ENCODE assay signal across 17 mouse cellular contexts in genomic region chr6:98307647-98308046, GRCm38 (mm10). TPM values are rescaled to one million over a fixed set of nuclear protein-coding genes. Genes with fewer than 3 reads are reported as not detected.
DNase-seq lines count a peak whose midpoint lies in the region; ATAC-seq lines count a peak whose summit lies in the region.
"Had no signal": no experiment of that assay in that cellular context is flagged by ENCODE, and none has a peak within 500 bp of the region (broad histone marks: within the 10 kb centered on the region; RNA-seq: fewer than 3 reads in every experiment).

No protein-coding gene starts in this region.

- no peak overlapping the region for H3K4me2 ChIP-seq in forebrain, embryonic 15.5 days (replicated peaks)
- H3K4me2 ChIP-seq: liver, embryonic 11.5 days; neural tube, embryonic 15.5 days had no signal

- DNase-seq in cerebellum, postnatal 10 days: peak; percentile 26 to 27
- no peak for DNase-seq in cerebellum, adult 8-10 months
- peak; percentile 46 for DNase-seq in testis, postnatal 10 days (ENCODE audit: low spot score)
- DNase-seq in testis, postnatal 14 days (ENCODE audit: low spot score): no peak
- DNase-seq in heart, postnatal 25 days (ENCODE audit: low spot score): peak; percentile 13
- peak; percentile 31 to 74 for DNase-seq in urinary bladder, postnatal 36 days (ENCODE audit: low spot score in 2 of 2)
- no peak for DNase-seq in left cerebral cortex, postnatal 4 days
- DNase-seq: kidney, postnatal 10 days; right cerebral cortex, postnatal 4 days had no signal

- ATAC-seq in forebrain, embryonic 15.5 days (replicated peaks): no peak
- ATAC-seq: activated CD4-positive, CD25-positive, alpha-beta regulatory T cell, adult 4 months had no signal

- no peak overlapping the region for H3K9ac ChIP-seq in forebrain, embryonic 15.5 days (replicated peaks)
- H3K9ac ChIP-seq: neural tube, embryonic 15.5 days had no signal

- no peaks in the 10 kb centered on the region for H3K4me1 ChIP-seq in forebrain, embryonic 15.5 days
- H3K4me1 ChIP-seq: neural tube, embryonic 15.5 days had no signal

- 53% methylated on average over 3 of the region's 3 CpGs for WGBS in forebrain, embryonic 15.5 days

- no peak overlapping the region for H3K4me3 ChIP-seq in forebrain, embryonic 15.5 days
- H3K4me3 ChIP-seq: neural tube, embryonic 15.5 days had no signal

- no peaks in the 10 kb centered on the region for H3K36me3 ChIP-seq in forebrain, embryonic 15.5 days
- H3K36me3 ChIP-seq: G1E; neural tube, embryonic 15.5 days had no signal

- no peaks in the 10 kb centered on the region for H3K27me3 ChIP-seq in forebrain, embryonic 15.5 days
- H3K27me3 ChIP-seq: neural tube, embryonic 15.5 days had no signal

- no peak overlapping the region for H3K27ac ChIP-seq in forebrain, embryonic 15.5 days (replicated peaks)
- H3K27ac ChIP-seq: neural tube, embryonic 15.5 days had no signal

- intact Hi-C loops in heart, postnatal 25 days (cut with DNase I): no loop called here
- intact Hi-C loops in left cerebral cortex, postnatal 4 days (cut with DNase I): no loop called here

- H3K9me3 ChIP-seq in forebrain, embryonic 15.5 days: no peaks in the 10 kb centered on the region
- H3K9me3 ChIP-seq: neural tube, embryonic 15.5 days had no signal

RNA-seq across cellular contexts. Expression of gene Gm765, which starts 34.9 kb away (rescaled TPM):
- total RNA-seq in heart, postnatal 25 days (2021): not detected
- polyA plus RNA-seq in forebrain, embryonic 15.5 days (2015; fragmentation: Nextera tagmentation; extraction: Ambion mirVana): not detected in 2 replicates
- total RNA-seq in left cerebral cortex, postnatal 4 days (2021): under 1 TPM in 1 of 2 experiments, not detected in 1; 0.12 TPM
- total RNA-seq: common myeloid progenitor, adult 5-6 weeks; megakaryocyte, adult 5-6 weeks had no signal
- polyA plus RNA-seq: G1E; heart, embryonic 14.5 days; liver, embryonic 11.5 days had no signal

Comparison
In these comparisons a context has a peak if more than half of its experiments do, and no peak if none do; other contexts are left out.
1. DNase-seq: peak in cerebellum, postnatal 10 days (2 of 2), testis, postnatal 10 days (single experiment), heart, postnatal 25 days (single experiment) and urinary bladder, postnatal 36 days (2 of 2); none in cerebellum, adult 8-10 months (single experiment), testis, postnatal 14 days (single experiment) and left cerebral cortex, postnatal 4 days (single experiment).